ENCODE assay signal across 8 mouse cellular contexts in the genomic region with DNA sequence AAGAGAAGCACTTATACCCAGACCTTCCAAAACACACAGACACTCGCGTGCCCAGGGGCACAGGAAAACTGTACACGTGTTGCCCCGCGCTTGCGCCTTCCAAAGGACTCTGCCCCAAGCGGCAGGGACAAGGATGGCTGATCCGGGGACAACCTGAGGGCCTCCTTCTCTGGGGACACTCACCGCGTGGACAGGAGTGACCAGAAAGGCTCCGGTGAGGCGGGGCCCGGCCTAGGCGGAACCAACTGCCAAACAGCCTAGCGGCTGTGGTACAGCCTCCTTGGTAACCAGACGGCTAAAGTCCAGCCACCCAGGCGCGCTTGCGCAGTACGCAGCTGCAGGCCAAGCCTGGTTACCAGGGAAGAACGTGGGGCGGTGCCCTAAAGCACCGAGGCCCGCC. TPM values are rescaled to one million over a fixed set of nuclear protein-coding genes. Genes with fewer than 3 reads are reported as not detected.
A peak's percentile ranks its signal among the peaks of the same experiment; 100 is the strongest.
DNase-seq lines count a peak whose midpoint lies in the region; ATAC-seq and TF ChIP-seq lines count a peak whose summit lies in the region.

TSS of gene Abhd14b (plus strand) at position 112 of the 400 bp plus-strand sequence.
TSS of gene Abhd14a (minus strand) at position 331 of the 400 bp plus-strand sequence.

- H3K9me3 ChIP-seq in erythroblast, embryonic 14.5 days (ENCODE audit: control insufficient read depth, low read length), result no peaks in the 10 kb centered on the region
- H3K9me3 ChIP-seq in embryonic facial prominence, embryonic 12.5 days, result no peaks in the 10 kb centered on the region
- H3K9me3 ChIP-seq in limb, embryonic 13.5 days, result no peaks in the 10 kb centered on the region
- H3K9me3 ChIP-seq in midbrain, embryonic 16.5 days (replicated peaks; ENCODE audit: control insufficient read depth, low read length, poor library complexity, severe bottlenecking), result no peaks in the 10 kb centered on the region

- peak within 1 kb of the TSS; percentile 82 for H3K4me2 ChIP-seq in embryonic facial prominence, embryonic 12.5 days (replicated peaks)
- H3K4me2 ChIP-seq in limb, embryonic 13.5 days (replicated peaks), result peak within 1 kb of the TSS; percentile 83
- H3K4me2 ChIP-seq in midbrain, embryonic 16.5 days (ENCODE audit: low read length), result peak within 1 kb of the TSS; percentile 89

- H3K9ac ChIP-seq in embryonic facial prominence, embryonic 12.5 days, result peak within 1 kb of the TSS; percentile 64
- peak within 1 kb of the TSS; percentile 64 for H3K9ac ChIP-seq in heart, adult 2 months (ENCODE audit: low read depth, low read length)
- peak within 1 kb of the TSS; percentile 76 for H3K9ac ChIP-seq in limb, embryonic 13.5 days
- peak within 1 kb of the TSS; percentile 82 for H3K9ac ChIP-seq in midbrain, embryonic 16.5 days (ENCODE audit: low read depth, low read length)

- ATAC-seq in erythroblast, adult 5-6 weeks (replicated peaks; ENCODE audit: low FRiP score, poor library complexity, severe bottlenecking), result no peak; the same call in 1 of the 2 replicates
- peak; percentile 73 for ATAC-seq in embryonic facial prominence, embryonic 12.5 days (ENCODE audit: insufficient number of reproducible peaks, insufficient read depth, low FRiP score, low TSS enrichment)
- ATAC-seq in limb, embryonic 13.5 days (ENCODE audit: low FRiP score, low read depth), result peak; percentile 88
- peak; percentile 78 for ATAC-seq in midbrain, embryonic 16.5 days

- intact Hi-C loops in heart, adult 2 months (cut with DNase I), result no loop called here

- H3K27ac ChIP-seq in embryonic facial prominence, embryonic 12.5 days, result peak within 1 kb of the TSS; percentile 77
- H3K27ac ChIP-seq in heart, adult 2 months, result peak within 1 kb of the TSS; percentile 95
- peak within 1 kb of the TSS; percentile 72; the same call in 1 of the 2 replicates for H3K27ac ChIP-seq in limb, embryonic 13.5 days
- H3K27ac ChIP-seq in midbrain, embryonic 16.5 days (ENCODE audit: low read length), result peak within 1 kb of the TSS; percentile 78

- under 1% methylated on average over 24 of the region's 24 CpGs for WGBS in embryonic facial prominence, embryonic 12.5 days
- WGBS in heart, adult 2 months, result under 1% methylated on average over 24 of the region's 24 CpGs
- WGBS in limb, embryonic 13.5 days, result under 1% methylated on average over 24 of the region's 24 CpGs
- under 1% methylated on average over 24 of the region's 24 CpGs for WGBS in midbrain, embryonic 16.5 days

- TF ChIP-seq EP300 in heart, adult 2 months (IDR thresholded peaks at IDR 0.05; ENCODE audit: insufficient read depth, low read depth, low read length), result 0 out of 2 replicates have a peak, but pooled peaks have one; percentile 29

- TF ChIP-seq POLR2A in heart, adult 2 months (IDR thresholded peaks at IDR 0.05; ENCODE audit: insufficient read depth, low read depth, low read length), result peak; percentile 64; the same call in 1 of the 2 replicates

- H3K4me3 ChIP-seq in erythroblast, embryonic 14.5 days (replicated peaks), result peak within 1 kb of the TSS; percentile 63
- H3K4me3 ChIP-seq in embryonic facial prominence, embryonic 12.5 days, result peak within 1 kb of the TSS; percentile 46
- H3K4me3 ChIP-seq in heart, adult 2 months, result peak within 1 kb of the TSS; percentile 80
- peak within 1 kb of the TSS; percentile 68 for H3K4me3 ChIP-seq in limb, embryonic 13.5 days
- peak within 1 kb of the TSS; percentile 64 for H3K4me3 ChIP-seq in midbrain, embryonic 16.5 days (ENCODE audit: low read depth, low read length)

- TF ChIP-seq CTCF in heart, adult 2 months (IDR thresholded peaks at IDR 0.05), result peak; percentile 73

- H3K79me2 ChIP-seq in heart, adult 2 months (replicated peaks; ENCODE audit: control insufficient read depth, insufficient read depth, low read length), result no peaks in the 10 kb centered on the region

- peaks cover 28% of the 10 kb centered on the region for H3K4me1 ChIP-seq in erythroblast, embryonic 14.5 days (ENCODE audit: control insufficient read depth)
- H3K4me1 ChIP-seq in embryonic facial prominence, embryonic 12.5 days, result peaks cover 58% of the 10 kb centered on the region
- peaks cover 10% of the 10 kb centered on the region for H3K4me1 ChIP-seq in heart, adult 2 months (ENCODE audit: control insufficient read depth, insufficient read depth, low read length)
- peaks cover 64% of the 10 kb centered on the region for H3K4me1 ChIP-seq in limb, embryonic 13.5 days
- H3K4me1 ChIP-seq in midbrain, embryonic 16.5 days (ENCODE audit: control insufficient read depth, insufficient read depth, low read length), result peaks cover 26% of the 10 kb centered on the region

- peaks cover 21% of the 10 kb centered on the region for H3K27me3 ChIP-seq in erythroblast, embryonic 14.5 days (ENCODE audit: control insufficient read depth)
- H3K27me3 ChIP-seq in embryonic facial prominence, embryonic 12.5 days, result no peaks in the 10 kb centered on the region
- H3K27me3 ChIP-seq in heart, adult 2 months (ENCODE audit: control insufficient read depth, insufficient read depth, low read length), result no peaks in the 10 kb centered on the region
- H3K27me3 ChIP-seq in limb, embryonic 13.5 days, result no peaks in the 10 kb centered on the region
- no peaks in the 10 kb centered on the region for H3K27me3 ChIP-seq in midbrain, embryonic 16.5 days (ENCODE audit: control insufficient read depth, insufficient read depth, low read depth, low read length)

- H3K36me3 ChIP-seq in erythroblast, embryonic 14.5 days (ENCODE audit: control insufficient read depth), result no peaks in the 10 kb centered on the region
- 0 out of 2 replicates have a peak, but pooled peaks cover 3% of the 10 kb centered on the region for H3K36me3 ChIP-seq in embryonic facial prominence, embryonic 12.5 days
- H3K36me3 ChIP-seq in heart, adult 2 months (ENCODE audit: control insufficient read depth, insufficient read depth, low read length), result no peaks in the 10 kb centered on the region
- peaks cover 7% of the 10 kb centered on the region for H3K36me3 ChIP-seq in limb, embryonic 13.5 days
- H3K36me3 ChIP-seq in midbrain, embryonic 16.5 days (ENCODE audit: control insufficient read depth, insufficient read depth, low read length), result no peaks in the 10 kb centered on the region

- peak; percentile 94 to 97 for DNase-seq in heart, adult 2 months
- DNase-seq in kidney, adult 8-10 months, result peak; percentile 98
- peak; percentile 65 to 80 for DNase-seq in spleen, postnatal 10 days (ENCODE audit: low spot score in 2 of 2)

RNA-seq across cellular contexts. Expression of gene Abhd14b, which starts in this region (rescaled TPM):
- 0.07 TPM in 1 of 2 replicates, not detected in the other for polyA plus RNA-seq in erythroblast, embryonic 14.5 days (2012)
- total RNA-seq in erythroblast, adult 5-6 weeks (2015; ENCODE audit: low replicate concordance), result 2.5 TPM in 1 of 2 replicates, not detected in the other
- total RNA-seq in erythroblast, adult 5-6 weeks (2017; ENCODE audit: low replicate concordance), result 0.26 TPM in 1 of 2 replicates, not detected in the other
- polyA plus RNA-seq in embryonic facial prominence, embryonic 12.5 days (2016; fragmentation: Nextera tagmentation; extraction: Ambion mirVana), result 12.5 and 14.0 TPM in 2 replicates
- total RNA-seq in heart, adult 2 months (2021), result 1 to 10 TPM; 6.6 to 6.8 TPM
- 27.8 and 34.8 TPM in 2 replicates for polyA plus RNA-seq in heart, adult 2 months (2012; rRNA removed)
- 20.1 and 20.5 TPM in 2 replicates for polyA plus RNA-seq in limb, embryonic 13.5 days (2015; fragmentation: Nextera tagmentation; extraction: Ambion mirVana)
- polyA plus RNA-seq in midbrain, embryonic 16.5 days (2015; fragmentation: Nextera tagmentation; extraction: Ambion mirVana), result 8.8 and 10.6 TPM in 2 replicates

RNA-seq across cellular contexts. Expression of gene Abhd14a, which starts in this region (rescaled TPM):
- 0.42 and 0.64 TPM in 2 replicates for polyA plus RNA-seq in erythroblast, embryonic 14.5 days (2012)
- total RNA-seq in erythroblast, adult 5-6 weeks (2015; ENCODE audit: low replicate concordance), result 0.77 and 7.3 TPM in 2 replicates
- total RNA-seq in erythroblast, adult 5-6 weeks (2017; ENCODE audit: low replicate concordance), result 0.84 and 3.2 TPM in 2 replicates
- polyA plus RNA-seq in embryonic facial prominence, embryonic 12.5 days (2016; fragmentation: Nextera tagmentation; extraction: Ambion mirVana), result 58.5 and 61.3 TPM in 2 replicates
- total RNA-seq in heart, adult 2 months (2021), result 10 to 100 TPM; 18.7 to 21.8 TPM
- 33.2 and 43.0 TPM in 2 replicates for polyA plus RNA-seq in heart, adult 2 months (2012; rRNA removed)
- polyA plus RNA-seq in limb, embryonic 13.5 days (2015; fragmentation: Nextera tagmentation; extraction: Ambion mirVana), result 73.3 and 75.5 TPM in 2 replicates
- 71.9 and 82.0 TPM in 2 replicates for polyA plus RNA-seq in midbrain, embryonic 16.5 days (2015; fragmentation: Nextera tagmentation; extraction: Ambion mirVana)

Comparison
In these comparisons a context has a peak if more than half of its experiments do, and no peak if none do; other contexts are left out.
1. RNA of gene Abhd14a (polyA plus RNA-seq): 71.9 to 82.0 TPM in midbrain, embryonic 16.5 days, 73.3 to 75.5 TPM in limb, embryonic 13.5 days, 58.5 to 61.3 TPM in embryonic facial prominence, embryonic 12.5 days and 33.2 to 43.0 TPM in heart, adult 2 months; 0.42 to 0.64 TPM in erythroblast, embryonic 14.5 days; every median in the first group is over 10 times any median in the second.
2. Peak in every context shown above with its lines, with median percentiles within 50 percentile points of each other: H3K4me3 ChIP-seq, H3K27ac ChIP-seq, H3K4me2 ChIP-seq, H3K9ac ChIP-seq and DNase-seq.